Mouse (Mus musculus): ENCODE data around the gene Pi4kb. TPM values are rescaled to one million over a fixed set of nuclear protein-coding genes. Genes with fewer than 3 reads are reported as not detected.
A peak's percentile ranks its signal among the peaks of the same experiment; 100 is the strongest.

Gene Pi4kb
- total RNA-seq, 2 experiments from 2014 or later = 23.4 to 24.0 TPM

DNA sequence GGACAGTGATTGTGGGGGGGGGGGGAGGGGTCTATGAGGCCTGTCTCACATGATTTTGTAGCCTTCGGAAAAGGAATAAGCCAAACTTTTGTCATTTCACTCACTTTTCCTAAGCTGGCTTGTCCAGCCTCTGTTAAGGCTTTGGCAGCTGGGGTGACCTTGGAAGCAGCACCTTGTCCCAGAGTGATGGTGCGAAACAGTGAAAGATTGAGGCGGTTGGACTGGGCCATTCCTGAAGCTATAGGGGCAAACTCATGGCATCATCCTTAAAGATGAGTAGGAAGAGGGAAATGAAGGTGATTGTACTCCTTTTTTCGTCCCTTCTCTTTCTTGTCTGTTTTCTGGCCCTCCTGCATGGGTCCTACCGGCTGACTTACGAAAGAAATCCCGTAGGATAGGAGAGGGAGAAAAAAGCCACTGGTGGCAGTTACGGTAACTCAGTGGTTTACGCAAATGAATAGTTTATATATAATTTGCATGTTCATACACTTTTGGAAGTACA, 454 bp upstream of the Pi4kb start:
- Histone ChIP-seq H3K4me3 (peak overlapping the region; percentile 85), H3K27ac (peak overlapping the region; percentile 99)
- no peak for TF ChIP-seq CTCF (IDR thresholded peaks at IDR 0.05)
- intact Hi-C loops (cut with DNase I) = loop anchor here (2.0 kb wide), 1 partner anchor 19 kb away; the partner anchor contains the start of gene Rfx5
- no peak for DNase-seq

GRCm38 (mm10) chr3:94984312-94984711, 9.8 kb downstream of the Pi4kb start:
- intact Hi-C loops (cut with DNase I) = no loop called here
- DNase-seq = no peak
- no peak for TF ChIP-seq CTCF (IDR thresholded peaks at IDR 0.05)
- Histone ChIP-seq H3K4me3 (no peak overlapping the region), H3K27ac (peak overlapping the region; percentile 10; the same call in 1 of the 2 replicates)

DNA sequence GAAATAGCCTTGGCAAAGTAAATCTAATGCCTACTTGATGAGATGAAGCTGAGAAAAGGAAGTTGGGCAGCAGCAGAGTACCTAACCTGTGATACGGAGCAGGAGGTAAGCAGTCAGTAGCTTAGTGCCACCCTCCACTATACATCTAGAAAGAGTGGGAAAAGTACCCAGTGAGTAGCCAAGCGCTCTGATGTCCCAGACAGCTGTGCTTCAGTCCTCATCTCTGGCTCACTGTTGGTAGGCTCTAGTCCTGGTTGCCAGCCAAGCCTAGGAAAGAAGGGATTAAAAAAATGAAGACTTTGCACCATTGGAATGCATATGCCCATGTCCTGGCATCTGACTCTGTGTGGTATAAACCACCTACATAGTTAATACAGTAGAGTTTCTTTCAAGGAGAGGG, 11.0 kb downstream of the Pi4kb start:
- intact Hi-C loops (cut with DNase I) = no loop called here
- TF ChIP-seq CTCF (IDR thresholded peaks at IDR 0.05) = no peak
- no peak for DNase-seq
- Histone ChIP-seq H3K27ac (0 out of 2 replicates have a peak overlapping the region, but pooled peaks have one; percentile 9), H3K4me3 (no peak overlapping the region)

- peak; percentile 77 for DNase-seq
- Histone ChIP-seq H3K27ac (peak overlapping the region; percentile 60), H3K4me3 (no peak overlapping the region)
- intact Hi-C loops (cut with DNase I) = no loop called here
- TF ChIP-seq CTCF (IDR thresholded peaks at IDR 0.05) = no peak
Observed at GRCm38 (mm10) chr3:94987578-94987977, 13.0 kb downstream of the Pi4kb start.

DNA sequence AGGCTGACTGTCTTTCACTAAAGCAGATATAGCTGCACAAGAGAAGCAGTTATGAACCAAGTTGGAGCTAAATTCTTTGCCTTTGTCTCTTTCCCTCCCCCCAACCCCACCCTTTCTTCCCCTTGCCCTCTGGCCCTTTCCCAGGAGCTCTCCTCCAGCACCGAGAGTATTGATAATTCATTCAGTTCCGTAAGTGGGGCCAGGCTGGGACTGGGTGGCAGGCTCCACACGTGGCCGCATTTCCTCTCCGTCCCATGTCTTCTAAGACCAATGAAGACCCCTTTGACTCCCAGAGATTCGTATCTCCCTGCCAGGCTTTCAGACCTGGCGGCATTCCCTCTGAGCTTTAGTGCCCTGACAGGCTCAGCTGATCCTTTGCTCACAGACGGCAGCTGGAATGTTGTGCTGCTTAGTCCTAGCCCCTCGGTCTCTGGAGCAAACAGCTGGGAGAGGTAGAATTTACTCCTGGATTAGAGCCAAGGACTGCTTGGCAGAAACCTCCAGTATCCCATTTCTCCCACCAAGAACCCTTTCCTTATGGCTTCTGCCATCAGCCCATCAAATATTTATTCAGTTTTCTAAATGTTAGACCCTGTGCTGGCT, 14.7 kb downstream of the Pi4kb start:
- Histone ChIP-seq H3K27ac (peak overlapping the region; percentile 60; the same call in 1 of the 2 replicates), H3K4me3 (peak overlapping the region; percentile 36)
- no peak for TF ChIP-seq CTCF (IDR thresholded peaks at IDR 0.05)
- intact Hi-C loops (cut with DNase I) = no loop called here
- DNase-seq = peak; percentile 67

DNA sequence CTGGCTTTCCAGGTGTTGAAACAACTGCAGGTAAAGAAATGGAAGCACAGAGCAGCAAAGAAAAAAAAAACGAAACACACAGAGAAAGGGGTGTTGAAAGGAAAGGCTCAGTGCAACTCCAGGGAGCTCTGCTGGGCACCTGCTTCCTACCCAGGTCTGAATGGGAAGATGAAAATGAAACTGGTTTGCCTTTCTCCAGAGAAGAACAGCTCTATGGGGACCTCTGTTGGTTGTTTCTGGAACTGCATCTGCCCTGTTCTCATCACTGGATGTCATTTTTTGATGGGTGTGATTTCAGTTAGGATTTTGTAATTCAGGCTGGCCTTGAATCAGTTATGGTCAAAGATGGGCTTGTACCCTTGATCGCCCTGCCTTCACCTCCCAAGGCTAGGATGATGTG, 22.4 kb downstream of the Pi4kb start:
- H3K4me3 ChIP-seq = no peak overlapping the region
- peak; percentile 80 for DNase-seq
- intact Hi-C loops (cut with DNase I) = loop anchor here (1.0 to 5.0 kb wide), 2 partner anchors 49 to 110 kb away; partner anchors contain the start of gene Psmb4
- H3K27ac ChIP-seq = no peak overlapping the region
- TF ChIP-seq CTCF (IDR thresholded peaks at IDR 0.05) = peak; percentile 99

DNA sequence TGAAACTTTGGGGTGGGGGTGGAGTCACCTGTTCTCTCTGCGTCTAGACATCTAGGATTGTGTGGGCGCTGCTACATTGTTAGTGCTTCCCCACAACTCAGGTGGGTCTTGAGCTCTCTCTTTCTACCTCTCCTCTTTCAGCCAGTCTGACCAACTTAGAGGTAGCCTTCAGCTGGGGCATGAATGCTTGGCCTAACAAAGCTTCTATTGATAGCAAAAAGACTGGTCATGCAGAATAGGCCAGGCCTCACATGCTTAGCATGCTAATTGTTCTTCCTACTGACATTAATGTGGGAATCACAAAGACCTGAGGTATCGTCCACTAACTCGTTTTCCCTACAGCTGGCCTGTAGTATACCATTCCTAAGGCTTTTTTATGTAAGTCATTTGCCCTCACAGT, 28.0 kb downstream of the Pi4kb start:
- no peak overlapping the region for H3K4me3 ChIP-seq
- intact Hi-C loops (cut with DNase I) = no loop called here
- no peak overlapping the region for H3K27ac ChIP-seq
- DNase-seq = no peak
- TF ChIP-seq CTCF (IDR thresholded peaks at IDR 0.05) = no peak

GRCm38 (mm10) chr3:95003273-95003672, 28.7 kb downstream of the Pi4kb start:
- no peak overlapping the region for H3K4me3 ChIP-seq
- no peak for DNase-seq
- intact Hi-C loops (cut with DNase I) = no loop called here
- no peak overlapping the region for H3K27ac ChIP-seq
- TF ChIP-seq CTCF (IDR thresholded peaks at IDR 0.05) = no peak

- Histone ChIP-seq H3K4me3 (no peak overlapping the region), H3K27ac (no peak overlapping the region)
- intact Hi-C loops (cut with DNase I) = no loop called here
- no peak for DNase-seq
- TF ChIP-seq CTCF (IDR thresholded peaks at IDR 0.05) = no peak
Observed at GRCm38 (mm10) chr3:95005651-95006050, 31.1 kb downstream of the Pi4kb start.

DNA sequence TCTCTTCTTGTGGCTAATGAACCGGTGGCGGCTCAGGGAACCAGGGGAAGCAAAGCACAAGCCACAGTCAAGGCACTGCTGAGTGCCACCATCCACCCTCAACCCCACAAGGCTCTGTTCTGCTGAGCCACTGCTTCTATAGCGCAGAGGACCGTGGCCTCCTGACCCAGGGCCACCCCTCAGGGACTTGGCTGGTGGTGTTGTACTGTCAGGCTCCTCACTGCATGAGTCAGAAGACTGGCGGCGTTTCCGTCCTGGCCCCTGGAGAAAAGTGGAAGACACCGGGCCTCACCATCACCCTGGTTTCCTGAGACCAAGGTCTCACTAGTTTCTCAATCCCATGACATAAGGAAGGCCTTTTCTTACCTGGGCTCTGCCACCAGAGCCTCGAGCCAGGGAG, 33.2 kb downstream of the Pi4kb start:
- no peak overlapping the region for H3K4me3 ChIP-seq
- intact Hi-C loops (cut with DNase I) = no loop called here
- DNase-seq = peak; percentile 43
- H3K27ac ChIP-seq = no peak overlapping the region
- TF ChIP-seq CTCF (IDR thresholded peaks at IDR 0.05) = no peak

DNA sequence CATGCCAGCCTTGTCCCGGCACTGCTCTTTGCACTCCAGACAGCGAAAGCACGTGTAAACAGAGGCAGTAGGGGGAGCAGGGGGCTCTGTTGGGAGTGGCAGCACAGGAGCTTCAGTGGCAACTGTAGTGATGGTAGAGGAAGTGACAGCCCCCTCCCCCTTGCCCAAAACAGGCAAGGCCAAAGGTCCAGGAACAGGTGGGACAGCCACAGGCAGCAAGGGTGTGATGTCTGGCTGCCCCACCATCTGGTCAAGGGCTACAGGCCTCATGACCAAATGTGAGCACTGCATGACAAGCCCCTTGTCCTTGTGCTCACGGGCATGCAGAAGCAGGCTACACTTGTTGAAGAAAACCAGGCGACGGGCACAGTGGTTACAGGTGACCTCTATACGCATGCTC, 35.9 kb downstream of the Pi4kb start:
- H3K4me3 ChIP-seq = no peak overlapping the region
- no peak for TF ChIP-seq CTCF (IDR thresholded peaks at IDR 0.05)
- no peak for DNase-seq
- intact Hi-C loops (cut with DNase I) = no loop called here
- no peak overlapping the region for H3K27ac ChIP-seq

GRCm38 (mm10) chr3:95012982-95013381, 38.5 kb downstream of the Pi4kb start:
- TF ChIP-seq CTCF (IDR thresholded peaks at IDR 0.05) = no peak
- H3K27ac ChIP-seq = peak overlapping the region; percentile 95; the same call in 1 of the 2 replicates
- DNase-seq = no peak
- no peak overlapping the region for H3K4me3 ChIP-seq
- intact Hi-C loops (cut with DNase I) = no loop called here

- peak overlapping the region; percentile 74 for H3K4me3 ChIP-seq
- intact Hi-C loops (cut with DNase I) = no loop called here
- 0 out of 2 replicates have a peak, but pooled peaks have one; percentile 0 for TF ChIP-seq CTCF (IDR thresholded peaks at IDR 0.05)
- peak; percentile 68 for DNase-seq
- peak overlapping the region; percentile 95 for H3K27ac ChIP-seq
Observed at GRCm38 (mm10) chr3:95013699-95014427, 39.3 kb downstream of the Pi4kb start.
